Mouse (Mus musculus) E14TG2a.4 (cell line): Measurements from ENCODE around the gene Emc1.

Experiments used
- CTCF ChIP-seq: conservative IDR thresholded peaks from 2 replicates; pipeline ENCODE4 v1.5.1; 2014; ENCODE audit warnings: low read length
- NANOG ChIP-seq: IDR thresholded peaks from 2 replicates; pipeline ENCODE4 v1.6.1; 2014; ENCODE audit warnings: borderline replicate concordance, low read length, mixed read lengths

GRCm38 (mm10) chr4:139395431-139395830, 43.0 kb downstream of the Emc1 start:
- TF ChIP-seq CTCF: no peak
- TF ChIP-seq NANOG: no peak
